Mouse (Mus musculus) olfactory bulb, adult 2 months (tissue): ENCODE data around the gene Mrtfa.

Source experiments
- CTCF ChIP-seq: fragments of 200-500 bp; IDR thresholded peaks from 2 replicates; pipeline ENCODE4 v1.5.1; 2012; ENCODE audit warnings: low read depth, mild to moderate bottlenecking, low read length, moderate library complexity; ENCODE audit not compliant: insufficient read depth
- POLR2A ChIP-seq: fragments of 200-500 bp; IDR thresholded peaks from 2 replicates; pipeline ENCODE4 v1.6.1; 2012; ENCODE audit warnings: mild to moderate bottlenecking, low read depth, low read length, moderate library complexity; ENCODE audit not compliant: insufficient read depth

- TF ChIP-seq CTCF (no peak), POLR2A (no peak)
These were observed 26.5 kb upstream of the Mrtfa start for GRCm38 (mm10) chr15:81216906-81217653.
